Comparison of ENCODE assay signal across 10 mouse cellular contexts in genomic region chr14:31437826-31438529, GRCm38 (mm10). TPM values are rescaled to one million over a fixed set of nuclear protein-coding genes. Genes with fewer than 3 reads are reported as not detected.
DNase-seq lines count a peak whose midpoint lies in the region; TF ChIP-seq lines count a peak whose summit lies in the region.
"Had no signal": no experiment of that assay in that cellular context is flagged by ENCODE, and none has a peak within 500 bp of the region (broad histone marks: within the 10 kb centered on the region; RNA-seq: fewer than 3 reads in every experiment).

No protein-coding gene starts in this region.

- no peaks in the 10 kb centered on the region for H3K27me3 ChIP-seq in cerebellum, adult 2 months (ENCODE audit: control insufficient read depth, insufficient read depth, low read length)

- whole genome bisulfite sequencing in cerebellum, adult 2 months = 33% methylated on average over 8 of the region's 8 CpGs

- TF ChIP-seq CTCF in cerebellum, adult 2 months (IDR thresholded peaks at IDR 0.05; ENCODE audit: borderline replicate concordance, insufficient read depth, low read depth, low read length) = no peak

- H3K4me3 ChIP-seq in cerebellum, adult 2 months (replicated peaks; ENCODE audit: insufficient read depth, low read depth, low read length) = no peak overlapping the region

- intact Hi-C loops in heart, postnatal 36 days (cut with DNase I) = loop anchor here (2.0 kb wide), 1 partner anchor 25 kb away; no protein-coding TSS in a partner anchor

- DNase-seq in layer of hippocampus, adult 8-10 months (ENCODE audit: low spot score in 2 of 2) = peak; percentile 54 to 64
- no peak for DNase-seq in layer of hippocampus, postnatal 25 days (ENCODE audit: extremely low spot score in 1 of 2, low spot score in 1 of 2)
- DNase-seq in right cerebral cortex, postnatal 10 days (ENCODE audit: low spot score in 2 of 2) = peak; percentile 47 to 56
- DNase-seq in right cerebral cortex, postnatal 36 days (ENCODE audit: low spot score in 2 of 2) = no peak
- DNase-seq in cerebellum, adult 2 months = peak; percentile 62 to 64
- DNase-seq in heart, postnatal 36 days = no peak
- DNase-seq in embryo, embryonic 9.5 days (ENCODE audit: extremely low spot score) = no peak
- DNase-seq in heart, adult 11 months = no peak
- DNase-seq: heart, adult 18-20 months; thymus, postnatal 36 days had no signal

- TF ChIP-seq POLR2A in cerebellum, adult 2 months (IDR thresholded peaks at IDR 0.05; ENCODE audit: borderline replicate concordance, insufficient read depth, low read length) = no peak

- H3K4me1 ChIP-seq in cerebellum, adult 2 months (ENCODE audit: control insufficient read depth, insufficient read depth, low read length) = peaks cover 10% of the 10 kb centered on the region

- H3K27ac ChIP-seq in cerebellum, adult 2 months (ENCODE audit: insufficient read depth, low read length) = no peak overlapping the region

RNA-seq across cellular contexts. Expression of gene Sh3bp5, which starts 2.1 kb away (rescaled TPM):
- total RNA-seq in layer of hippocampus, adult 8-10 months (2022) = 100 to 1,000 TPM; 105 to 134 (median 117) TPM
- 100 to 1,000 TPM; 135 to 147 TPM for total RNA-seq in layer of hippocampus, postnatal 25 days (2021)
- polyA plus RNA-seq in cerebellum, adult 2 months (2012; rRNA removed) = 72.9 and 77.1 TPM in 2 replicates
- total RNA-seq in heart, postnatal 36 days (2021) = 10 to 100 TPM; 56.4 to 60.6 TPM

RNA-seq across cellular contexts. Expression of gene Eaf1, which starts 56.2 kb away (rescaled TPM):
- 10 to 100 TPM; 13.8 to 21.0 (median 16.9) TPM for total RNA-seq in layer of hippocampus, adult 8-10 months (2022)
- 10 to 100 TPM; 12.6 to 15.4 TPM for total RNA-seq in layer of hippocampus, postnatal 25 days (2021)
- polyA plus RNA-seq in cerebellum, adult 2 months (2012; rRNA removed) = 25.0 and 26.5 TPM in 2 replicates
- 10 to 100 TPM; 10.4 to 12.1 TPM for total RNA-seq in heart, postnatal 36 days (2021)

RNA-seq across cellular contexts. Expression of gene Mettl6, which starts 56.9 kb away (rescaled TPM):
- total RNA-seq in layer of hippocampus, adult 8-10 months (2022) = 10 to 100 TPM; 27.8 to 32.8 (median 31.8) TPM
- total RNA-seq in layer of hippocampus, postnatal 25 days (2021) = 10 to 100 TPM; 27.2 to 28.6 TPM
- 22.8 and 23.6 TPM in 2 replicates for polyA plus RNA-seq in cerebellum, adult 2 months (2012; rRNA removed)
- 1 to 10 TPM; 8.4 to 9.3 TPM for total RNA-seq in heart, postnatal 36 days (2021)

Comparison
In these comparisons a context has a peak if more than half of its experiments do, and no peak if none do; other contexts are left out.
1. DNase-seq: peak in layer of hippocampus, adult 8-10 months (2 of 2), right cerebral cortex, postnatal 10 days (2 of 2) and cerebellum, adult 2 months (2 of 2); none in layer of hippocampus, postnatal 25 days (0 of 2), right cerebral cortex, postnatal 36 days (0 of 2), heart, postnatal 36 days (0 of 2), embryo, embryonic 9.5 days (single experiment) and heart, adult 11 months (single experiment).